Mouse (Mus musculus) CH12.LX (cell line): ENCODE measurements at regions not wholly inside any gene's neighbourhood (a gene's known extent, or its start where the extent isn't known, plus 50 kb on each side); places are given as distances from the start of the nearest gene placed in this dataset.

Experiments
- DNase-seq: peaks from one replicate; pipeline ENCODE4 v3.0.0-alpha.2; 2013; ENCODE audit errors: extremely low read depth
- H3K27ac ChIP-seq: 2 replicates; pipeline ENCODE4 v1.5.1; 2012; ENCODE audit warnings: low read depth, mild to moderate bottlenecking, control low read depth, moderate library complexity; ENCODE audit not compliant: insufficient read depth
- H3K27me3 ChIP-seq: replicated peaks from 2 replicates; pipeline ENCODE3; 2012; ENCODE audit warnings: inconsistent platforms
- H3K36me3 ChIP-seq, 2 experiments: replicated peaks in 1 of 2; 2 replicates each; pipeline versions ENCODE3 to v1.6.1; 2012; ENCODE audit warnings: inconsistent platforms in 1 of 2, low read length in 1 of 2, mild to moderate bottlenecking in 1 of 2, mixed read lengths in 1 of 2, moderate library complexity in 1 of 2; ENCODE audit not compliant: control insufficient read depth in 1 of 2, insufficient read depth in 1 of 2
- H3K4me1 ChIP-seq, 2 experiments: 2 replicates each; pipeline ENCODE4 v1.6.1; 2012; ENCODE audit warnings: inconsistent platforms in 1 of 2, moderate library complexity in 1 of 2; ENCODE audit not compliant: insufficient read depth in 2 of 2, control insufficient read depth in 1 of 2
- H3K4me2 ChIP-seq: 2 replicates; pipeline ENCODE4 v1.6.1; 2012; ENCODE audit warnings: low read depth, mild to moderate bottlenecking, control low read depth; ENCODE audit not compliant: poor library complexity, insufficient read depth, severe bottlenecking
- H3K4me3 ChIP-seq, 3 experiments: fragments of 150-350 bp in 1 of 3; sonication (generic) in 1 of 3; replicated peaks in 1 of 3; 2 replicates each; pipeline versions ENCODE3 to v1.5.1; 2011 to 2012; ENCODE audit warnings: low read depth in 2 of 3, low read length in 2 of 3, mild to moderate bottlenecking in 2 of 3, moderate library complexity in 2 of 3, control low read depth in 1 of 3, improper control_type of control experiment in 1 of 3, inconsistent platforms in 1 of 3, mixed read lengths in 1 of 3; ENCODE audit not compliant: poor library complexity in 1 of 3
- H3K79me2 ChIP-seq: replicated peaks from 2 replicates; pipeline ENCODE4 v1.6.1; 2012; ENCODE audit warnings: mild to moderate bottlenecking, moderate library complexity; ENCODE audit not compliant: control insufficient read depth, poor library complexity, insufficient read depth, severe bottlenecking; ENCODE audit errors: extremely low read depth
- H3K9ac ChIP-seq: 2 replicates; pipeline ENCODE4 v1.6.1; 2012; ENCODE audit warnings: low read depth, mild to moderate bottlenecking, control low read depth, moderate library complexity; ENCODE audit not compliant: insufficient read depth
- H3K9me3 ChIP-seq: replicated peaks from 2 replicates; pipeline ENCODE3; 2012; ENCODE audit warnings: low read length, inconsistent platforms, mixed read lengths
- CHD1 ChIP-seq: IDR thresholded peaks from 2 replicates; pipeline ENCODE4 v1.6.1; 2012; ENCODE audit warnings: low read depth, low read length, improper control_type of control experiment, inconsistent platforms
- CTCF ChIP-seq, 2 experiments: IDR thresholded peaks in 1 of 2; conservative IDR thresholded peaks in 1 of 2; 2 replicates each; pipeline ENCODE4 v1.5.1; 2011 to 2012; ENCODE audit warnings: low read depth in 2 of 2, low read length in 2 of 2, improper control_type of control experiment in 1 of 2, inconsistent platforms in 1 of 2, mild to moderate bottlenecking in 1 of 2, moderate library complexity in 1 of 2
- E2F4 ChIP-seq: IDR thresholded peaks from 2 replicates; pipeline ENCODE4 v1.6.1; 2011; ENCODE audit warnings: low read depth, low read length, improper control_type of control experiment; ENCODE audit not compliant: insufficient replicate concordance
- ELF1 ChIP-seq: IDR thresholded peaks from 2 replicates; pipeline ENCODE4 v1.6.1; 2014; ENCODE audit warnings: low read depth, mild to moderate bottlenecking, inconsistent platforms, low read length, improper control_type of control experiment
- EP300 ChIP-seq: IDR thresholded peaks from 2 replicates; pipeline ENCODE4 v1.6.1; 2011; ENCODE audit warnings: low read length, improper control_type of control experiment
- GABPA ChIP-seq: IDR thresholded peaks from 2 replicates; pipeline ENCODE4 v1.6.1; 2012; ENCODE audit warnings: low read depth, low read length, improper control_type of control experiment, inconsistent platforms; ENCODE audit not compliant: insufficient replicate concordance
- IRF4 ChIP-seq: IDR thresholded peaks from 2 replicates; pipeline ENCODE4 v1.6.1; 2014; ENCODE audit warnings: low read depth, mild to moderate bottlenecking, inconsistent platforms, low read length, improper control_type of control experiment
- MAFK ChIP-seq: IDR thresholded peaks from 2 replicates; pipeline ENCODE4 v1.6.1; 2011; ENCODE audit warnings: low read length, improper control_type of control experiment; ENCODE audit not compliant: insufficient replicate concordance
- MAX ChIP-seq: IDR thresholded peaks from 2 replicates; pipeline ENCODE4 v1.6.1; 2011; ENCODE audit warnings: low read length, improper control_type of control experiment
- MEF2A ChIP-seq: IDR thresholded peaks from 2 replicates; pipeline ENCODE4 v1.6.1; 2014; ENCODE audit warnings: low read depth, mild to moderate bottlenecking, inconsistent platforms, low read length, improper control_type of control experiment, borderline replicate concordance
- MXI1 ChIP-seq: IDR thresholded peaks from 2 replicates; pipeline ENCODE4 v1.6.1; 2011; ENCODE audit warnings: mild to moderate bottlenecking, low read depth, low read length, improper control_type of control experiment
- MYC ChIP-seq: IDR thresholded peaks from 2 replicates; pipeline ENCODE4 v1.6.1; 2011; ENCODE audit warnings: low read depth, mild to moderate bottlenecking, improper control_type of control experiment, low read length
- NRF1 ChIP-seq: IDR thresholded peaks from 2 replicates; pipeline ENCODE4 v1.6.1; 2014; ENCODE audit warnings: low read depth, mild to moderate bottlenecking, inconsistent platforms, low read length, improper control_type of control experiment, moderate library complexity
- PAX5 ChIP-seq: IDR thresholded peaks from 2 replicates; pipeline ENCODE4 v1.6.1; 2012; ENCODE audit warnings: low read length, inconsistent platforms, mixed read lengths
- POLR2A ChIP-seq: IDR thresholded peaks from 2 replicates; pipeline ENCODE4 v1.6.1; 2011; ENCODE audit warnings: low read depth, mild to moderate bottlenecking, improper control_type of control experiment, low read length
- RAD21 ChIP-seq: IDR thresholded peaks from 2 replicates; pipeline ENCODE4 v1.6.1; 2011; ENCODE audit warnings: low read depth, mild to moderate bottlenecking, low read length, improper control_type of control experiment, moderate library complexity
- RCOR1 ChIP-seq: conservative IDR thresholded peaks from 2 replicates; pipeline ENCODE4 v1.6.1; 2012; ENCODE audit warnings: low read depth, mild to moderate bottlenecking, inconsistent platforms, low read length, improper control_type of control experiment
- USF2 ChIP-seq: conservative IDR thresholded peaks from 2 replicates; pipeline ENCODE4 v1.6.1; 2011; ENCODE audit warnings: low read depth, low read length, improper control_type of control experiment
- ZC3H11A ChIP-seq: IDR thresholded peaks from 2 replicates; pipeline ENCODE4 v1.6.1; 2012; ENCODE audit warnings: low read depth, mild to moderate bottlenecking, inconsistent platforms, low read length, improper control_type of control experiment
- ZMIZ1 ChIP-seq: IDR thresholded peaks from 2 replicates; pipeline ENCODE4 v1.6.1; 2012; ENCODE audit warnings: low read depth, mild to moderate bottlenecking, inconsistent platforms, low read length, improper control_type of control experiment
- ZNF384 ChIP-seq: IDR thresholded peaks from 2 replicates; pipeline ENCODE4 v1.6.1; 2012; ENCODE audit warnings: low read depth, low read length, improper control_type of control experiment, inconsistent platforms
- dilution Hi-C: fragments of 300-500 bp; cut with MboI; formaldehyde crosslinking; loops from 2 replicates; pipeline ENCODE4 v1.14.3; 2020; ENCODE audit warnings: low sequenced_read_pairs; ENCODE audit not compliant: extremely low pct_unique_long_range_greater_than_20kb, extremely low pct_ligation_motif_present
- in situ Hi-C: fragments of 300-500 bp; cut with MboI; formaldehyde crosslinking; loops from 3 replicates; pipeline ENCODE4 v1.14.3; 2019; ENCODE audit warnings: low sequenced_read_pairs, low pct_ligation_motif_present, low pct_unique_long_range_greater_than_20kb, mixed read lengths

DNA sequence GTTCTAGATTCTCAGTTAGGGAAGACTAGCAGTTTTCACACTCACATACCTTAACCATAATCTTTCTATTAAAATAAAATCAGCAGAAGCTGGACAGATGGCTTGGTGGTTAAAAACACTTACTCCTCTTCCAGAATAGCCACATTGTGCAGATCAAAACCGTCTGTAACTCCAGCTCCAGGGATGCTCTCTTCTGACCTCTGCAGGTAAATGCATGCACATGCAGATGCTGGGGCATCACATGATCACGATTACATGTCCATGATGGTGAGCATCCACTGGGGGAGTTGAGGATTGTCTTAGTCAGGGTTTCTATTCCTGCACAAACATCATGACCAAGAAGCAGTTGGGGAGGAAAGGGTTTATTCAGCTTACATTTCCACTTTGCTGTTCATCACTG lies 184.8 kb upstream of the Srrm4 start:
- dilution Hi-C loops (no loop called here), in situ Hi-C loops (no loop called here)
- Histone ChIP-seq H3K27ac (no peak overlapping the region), H3K4me1 (no peaks in the 10 kb centered on the region), H3K27me3 (no peaks in the 10 kb centered on the region), H3K79me2 (no peaks in the 10 kb centered on the region), H3K9ac (no peak overlapping the region), H3K9me3 (peaks cover 69% of the 10 kb centered on the region), H3K4me3 (no peak overlapping the region), H3K36me3 (no peaks in the 10 kb centered on the region), H3K4me2 (no peak overlapping the region)
- TF ChIP-seq PAX5 = no peak
- no peak for TF ChIP-seq MAX
- no peak for TF ChIP-seq ZNF384
- no peak for TF ChIP-seq CHD1
- no peak for TF ChIP-seq E2F4
- TF ChIP-seq POLR2A = no peak
- TF ChIP-seq MXI1 = no peak
- DNase-seq = no peak

GRCm38 (mm10) chr5:116766261-116766660 lies 174.6 kb upstream of the Srrm4 start:
- no peak overlapping the region for H3K9ac ChIP-seq
- H3K4me2 ChIP-seq = no peak overlapping the region
- dilution Hi-C loops = no loop called here
- no peak for TF ChIP-seq PAX5
- H3K36me3 ChIP-seq = no peaks in the 10 kb centered on the region
- no peak for DNase-seq
- H3K79me2 ChIP-seq = no peaks in the 10 kb centered on the region
- no peaks in the 10 kb centered on the region for H3K27me3 ChIP-seq
- H3K4me3 ChIP-seq = no peak overlapping the region
- in situ Hi-C loops = no loop called here
- H3K9me3 ChIP-seq = peaks cover 61% of the 10 kb centered on the region
- no peak overlapping the region for H3K27ac ChIP-seq
- H3K4me1 ChIP-seq = no peaks in the 10 kb centered on the region

DNA sequence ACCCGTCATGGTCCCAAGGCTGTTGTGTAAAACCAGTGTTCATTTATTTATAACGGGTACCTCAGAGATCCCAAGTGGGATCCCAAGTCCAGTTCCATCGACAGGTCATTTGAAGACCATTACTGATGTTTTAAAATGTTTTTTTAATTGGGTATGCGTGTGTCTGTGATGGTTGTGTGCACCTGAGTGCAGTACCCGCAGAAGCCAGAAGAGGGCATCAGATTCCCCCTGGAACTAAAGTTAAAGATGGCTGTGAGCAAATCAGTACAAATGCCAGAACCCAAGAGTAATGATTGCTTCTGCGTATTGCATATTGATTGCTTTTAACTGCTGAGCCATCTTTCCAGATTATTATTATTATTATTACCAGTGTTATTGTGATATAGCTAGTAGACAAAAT lies 169.7 kb upstream of the Srrm4 start:
- H3K27ac ChIP-seq = no peak overlapping the region
- TF ChIP-seq MYC = no peak
- no peak for TF ChIP-seq ZNF384
- TF ChIP-seq ZC3H11A = no peak
- no peak for TF ChIP-seq EP300
- no peak for TF ChIP-seq ZMIZ1
- TF ChIP-seq NRF1 = no peak
- TF ChIP-seq MAFK = no peak
- no peak for TF ChIP-seq ELF1
- no peak for TF ChIP-seq IRF4
- TF ChIP-seq USF2 = no peak
- TF ChIP-seq GABPA = no peak
- TF ChIP-seq CTCF (conservative IDR thresholded peaks at IDR 0.05 in 1 of 2, IDR thresholded peaks at IDR 0.05 in 1 of 2; ENCODE audit: low read depth in 2 of 2, low read length in 2 of 2) = no peak
- TF ChIP-seq MXI1 = no peak
- no peak for TF ChIP-seq RAD21
- TF ChIP-seq MEF2A = no peak
- TF ChIP-seq PAX5 = no peak
- TF ChIP-seq RCOR1 = no peak
- TF ChIP-seq, all 38 proteins: peak for 0
- peaks cover 78% of the 10 kb centered on the region for H3K9me3 ChIP-seq
- H3K36me3 ChIP-seq = no peaks in the 10 kb centered on the region
- H3K4me2 ChIP-seq = no peak overlapping the region
- H3K4me3 ChIP-seq = no peak overlapping the region
- H3K4me1 ChIP-seq = no peaks in the 10 kb centered on the region
- no peaks in the 10 kb centered on the region for H3K27me3 ChIP-seq
- H3K9ac ChIP-seq = no peak overlapping the region
- DNase-seq = no peak
- dilution Hi-C loops = no loop called here
- in situ Hi-C loops = no loop called here
- no peaks in the 10 kb centered on the region for H3K79me2 ChIP-seq
